Mouse (Mus musculus): ENCODE measurements at regions not wholly inside any gene's neighbourhood (a gene's known extent, or its start where the extent isn't known, plus 50 kb on each side); places are given as distances from the start of the nearest gene placed in this dataset.
"Not testable (repeated sequence)": the region's sequence is repeated elsewhere in the genome, so short reads cannot be mapped to it uniquely, and the experiment has no call there.

GRCm38 (mm10) chr10:66694549-66695285, 401.2 kb upstream of the Jmjd1c start:
- 82% methylated on average over 11 of the region's 11 CpGs for WGBS
- H3K36me3 ChIP-seq (ENCODE audit: control insufficient read depth, insufficient read depth, low read length), result no peaks in the 10 kb centered on the region
- H3K27me3 ChIP-seq (replicated peaks; ENCODE audit: control insufficient read depth, insufficient read depth, low read length), result no peaks in the 10 kb centered on the region
- ATAC-seq (replicated peaks; ENCODE audit: low FRiP score), result no peak
- H3K4me1 ChIP-seq (replicated peaks; ENCODE audit: control insufficient read depth, insufficient read depth, low read length), result no peaks in the 10 kb centered on the region
- H3K27ac ChIP-seq (ENCODE audit: low read depth, low read length), result no peak overlapping the region
- H3K9me3 ChIP-seq (ENCODE audit: control insufficient read depth, low read length), result no peaks in the 10 kb centered on the region
- H3K9ac ChIP-seq (ENCODE audit: low read depth, low read length), result no peak overlapping the region
- H3K4me3 ChIP-seq (ENCODE audit: low read depth, low read length), result no peak overlapping the region
- DNase-seq (ENCODE audit: low spot score), result no peak
- H3K4me2 ChIP-seq, result no peak overlapping the region

- not testable (repeated sequence) for H3K4me3 ChIP-seq (ENCODE audit: low read depth, low read length); H3K36me3 ChIP-seq (ENCODE audit: control insufficient read depth, insufficient read depth, low read length); DNase-seq (ENCODE audit: low spot score); ATAC-seq (replicated peaks; ENCODE audit: low FRiP score); H3K27me3 ChIP-seq (replicated peaks; ENCODE audit: control insufficient read depth, insufficient read depth, low read length); H3K27ac ChIP-seq (ENCODE audit: low read depth, low read length); H3K4me1 ChIP-seq (replicated peaks; ENCODE audit: control insufficient read depth, insufficient read depth, low read length); H3K9me3 ChIP-seq (ENCODE audit: control insufficient read depth, low read length); H3K4me2 ChIP-seq; H3K9ac ChIP-seq (ENCODE audit: low read depth, low read length)
- 89% methylated on average over 9 of the region's 9 CpGs for WGBS
These were observed 381.0 kb upstream of the Jmjd1c start for GRCm38 (mm10) chr10:66714926-66715325.

GRCm38 (mm10) chr10:66717909-66718308, 378.0 kb upstream of the Jmjd1c start:
- H3K4me1 ChIP-seq (replicated peaks; ENCODE audit: control insufficient read depth, insufficient read depth, low read length), result no peaks in the 10 kb centered on the region
- 65% methylated on average over 7 of the region's 7 CpGs for WGBS
- peaks cover 11% of the 10 kb centered on the region; the same call in 1 of the 2 replicates for H3K9me3 ChIP-seq (ENCODE audit: control insufficient read depth, low read length)
- no peak overlapping the region for H3K9ac ChIP-seq (ENCODE audit: low read depth, low read length)
- no peak overlapping the region for H3K4me2 ChIP-seq
- no peaks in the 10 kb centered on the region for H3K36me3 ChIP-seq (ENCODE audit: control insufficient read depth, insufficient read depth, low read length)
- no peak overlapping the region for H3K27ac ChIP-seq (ENCODE audit: low read depth, low read length)
- no peak overlapping the region for H3K4me3 ChIP-seq (ENCODE audit: low read depth, low read length)
- no peaks in the 10 kb centered on the region for H3K27me3 ChIP-seq (replicated peaks; ENCODE audit: control insufficient read depth, insufficient read depth, low read length)
- ATAC-seq (replicated peaks; ENCODE audit: low FRiP score) (no peak), DNase-seq (ENCODE audit: low spot score) (no peak)

GRCm38 (mm10) chr10:66719796-66720195, 376.1 kb upstream of the Jmjd1c start:
- WGBS, result 81% methylated on average over 11 of the region's 11 CpGs
- DNase-seq (ENCODE audit: low spot score), result no peak
- no peaks in the 10 kb centered on the region for H3K36me3 ChIP-seq (ENCODE audit: control insufficient read depth, insufficient read depth, low read length)
- no peak overlapping the region for H3K27ac ChIP-seq (ENCODE audit: low read depth, low read length)
- no peaks in the 10 kb centered on the region for H3K4me1 ChIP-seq (replicated peaks; ENCODE audit: control insufficient read depth, insufficient read depth, low read length)
- H3K4me3 ChIP-seq (ENCODE audit: low read depth, low read length), result no peak overlapping the region
- no peak overlapping the region for H3K4me2 ChIP-seq
- no peak overlapping the region for H3K9ac ChIP-seq (ENCODE audit: low read depth, low read length)
- H3K9me3 ChIP-seq (ENCODE audit: control insufficient read depth, low read length), result peaks cover 11% of the 10 kb centered on the region; the same call in 1 of the 2 replicates
- ATAC-seq (replicated peaks; ENCODE audit: low FRiP score), result no peak
- H3K27me3 ChIP-seq (replicated peaks; ENCODE audit: control insufficient read depth, insufficient read depth, low read length), result no peaks in the 10 kb centered on the region

- 84% methylated on average over 5 of the region's 5 CpGs for WGBS
- Histone ChIP-seq H3K4me1 (replicated peaks; ENCODE audit: control insufficient read depth, insufficient read depth, low read length) (no peaks in the 10 kb centered on the region), H3K4me2 (no peak overlapping the region), H3K9ac (ENCODE audit: low read depth, low read length) (no peak overlapping the region), H3K4me3 (ENCODE audit: low read depth, low read length) (no peak overlapping the region), H3K36me3 (ENCODE audit: control insufficient read depth, insufficient read depth, low read length) (no peaks in the 10 kb centered on the region), H3K9me3 (ENCODE audit: control insufficient read depth, low read length) (peaks cover 3% of the 10 kb centered on the region; the same call in 1 of the 2 replicates), H3K27me3 (replicated peaks; ENCODE audit: control insufficient read depth, insufficient read depth, low read length) (no peaks in the 10 kb centered on the region), H3K27ac (ENCODE audit: low read depth, low read length) (no peak overlapping the region)
- DNase-seq (ENCODE audit: low spot score) (no peak), ATAC-seq (replicated peaks; ENCODE audit: low FRiP score) (no peak)
These were observed 362.3 kb upstream of the Jmjd1c start for GRCm38 (mm10) chr10:66733631-66734030.

GRCm38 (mm10) chr10:66734853-66735252, 361.1 kb upstream of the Jmjd1c start:
- Histone ChIP-seq H3K4me2 (no peak overlapping the region), H3K27ac (ENCODE audit: low read depth, low read length) (no peak overlapping the region), H3K9ac (ENCODE audit: low read depth, low read length) (no peak overlapping the region), H3K4me1 (replicated peaks; ENCODE audit: control insufficient read depth, insufficient read depth, low read length) (no peaks in the 10 kb centered on the region), H3K9me3 (ENCODE audit: control insufficient read depth, low read length) (peaks cover 3% of the 10 kb centered on the region; the same call in 1 of the 2 replicates), H3K27me3 (replicated peaks; ENCODE audit: control insufficient read depth, insufficient read depth, low read length) (no peaks in the 10 kb centered on the region), H3K36me3 (ENCODE audit: control insufficient read depth, insufficient read depth, low read length) (no peaks in the 10 kb centered on the region), H3K4me3 (ENCODE audit: low read depth, low read length) (no peak overlapping the region)
- ATAC-seq (replicated peaks; ENCODE audit: low FRiP score) (no peak), DNase-seq (ENCODE audit: low spot score) (no peak)
- 57% methylated on average over 5 of the region's 5 CpGs for WGBS

- WGBS, result 87% methylated on average over 5 of the region's 7 CpGs
- H3K4me3 ChIP-seq (ENCODE audit: low read depth, low read length), result no peak overlapping the region
- H3K9me3 ChIP-seq (ENCODE audit: control insufficient read depth, low read length), result no peaks in the 10 kb centered on the region
- no peak for ATAC-seq (replicated peaks; ENCODE audit: low FRiP score)
- no peaks in the 10 kb centered on the region for H3K4me1 ChIP-seq (replicated peaks; ENCODE audit: control insufficient read depth, insufficient read depth, low read length)
- DNase-seq (ENCODE audit: low spot score), result no peak
- H3K4me2 ChIP-seq, result no peak overlapping the region
- no peaks in the 10 kb centered on the region for H3K27me3 ChIP-seq (replicated peaks; ENCODE audit: control insufficient read depth, insufficient read depth, low read length)
- no peak overlapping the region for H3K27ac ChIP-seq (ENCODE audit: low read depth, low read length)
- H3K9ac ChIP-seq (ENCODE audit: low read depth, low read length), result no peak overlapping the region
- no peaks in the 10 kb centered on the region for H3K36me3 ChIP-seq (ENCODE audit: control insufficient read depth, insufficient read depth, low read length)
These were observed 356.9 kb upstream of the Jmjd1c start for GRCm38 (mm10) chr10:66739017-66739416.

GRCm38 (mm10) chr10:66741819-66742218, 354.1 kb upstream of the Jmjd1c start:
- H3K9me3 ChIP-seq (ENCODE audit: control insufficient read depth, low read length), result no peaks in the 10 kb centered on the region
- H3K36me3 ChIP-seq (ENCODE audit: control insufficient read depth, insufficient read depth, low read length), result no peaks in the 10 kb centered on the region
- H3K4me2 ChIP-seq, result no peak overlapping the region
- H3K27ac ChIP-seq (ENCODE audit: low read depth, low read length), result no peak overlapping the region
- no peak overlapping the region for H3K9ac ChIP-seq (ENCODE audit: low read depth, low read length)
- H3K4me3 ChIP-seq (ENCODE audit: low read depth, low read length), result no peak overlapping the region
- no peaks in the 10 kb centered on the region for H3K4me1 ChIP-seq (replicated peaks; ENCODE audit: control insufficient read depth, insufficient read depth, low read length)
- H3K27me3 ChIP-seq (replicated peaks; ENCODE audit: control insufficient read depth, insufficient read depth, low read length), result no peaks in the 10 kb centered on the region
- ATAC-seq (replicated peaks; ENCODE audit: low FRiP score), result no peak
- WGBS, result 49% methylated on average over 3 of the region's 3 CpGs
- DNase-seq (ENCODE audit: low spot score), result no peak

- Histone ChIP-seq H3K9me3 (ENCODE audit: control insufficient read depth, low read length) (no peaks in the 10 kb centered on the region), H3K9ac (ENCODE audit: low read depth, low read length) (no peak overlapping the region), H3K4me2 (no peak overlapping the region), H3K27me3 (replicated peaks; ENCODE audit: control insufficient read depth, insufficient read depth, low read length) (no peaks in the 10 kb centered on the region), H3K4me1 (replicated peaks; ENCODE audit: control insufficient read depth, insufficient read depth, low read length) (no peaks in the 10 kb centered on the region), H3K27ac (ENCODE audit: low read depth, low read length) (no peak overlapping the region), H3K36me3 (ENCODE audit: control insufficient read depth, insufficient read depth, low read length) (no peaks in the 10 kb centered on the region), H3K4me3 (ENCODE audit: low read depth, low read length) (no peak overlapping the region)
- no peak for ATAC-seq (replicated peaks; ENCODE audit: low FRiP score)
- 87% methylated on average over 6 of the region's 6 CpGs for WGBS
- DNase-seq (ENCODE audit: low spot score), result no peak
These were observed 352.7 kb upstream of the Jmjd1c start for GRCm38 (mm10) chr10:66743254-66743653.
